Mouse (Mus musculus): ENCODE results near the gene Gtf2h4. TPM values are rescaled to one million over a fixed set of nuclear protein-coding genes. Genes with fewer than 3 reads are reported as not detected.

Gene Gtf2h4
- polyA plus RNA-seq, 1 experiment from 2014 or later = 15.2 TPM

DNA sequence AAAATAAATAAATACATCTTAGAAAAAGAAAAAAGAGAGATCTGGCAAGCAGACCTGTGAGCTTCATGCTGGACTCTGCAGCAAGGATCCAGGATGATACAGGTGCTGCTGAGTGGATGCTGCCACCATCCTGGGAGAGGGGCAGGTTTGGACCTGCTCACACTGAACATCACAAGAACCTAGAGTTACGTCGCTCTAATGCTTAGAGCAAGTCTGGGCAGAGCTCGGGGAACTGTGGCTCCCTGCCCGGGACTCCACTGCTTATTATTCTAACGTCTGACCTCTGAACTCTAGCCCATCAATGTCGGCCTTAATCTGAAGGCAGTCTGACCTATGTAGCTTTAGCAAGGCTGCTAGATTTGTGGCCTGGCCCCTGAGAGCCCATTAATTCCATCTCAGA is 7.1 kb upstream of the Gtf2h4 start:
- TF ChIP-seq CTCF (IDR thresholded peaks at IDR 0.05; ENCODE audit: low read depth) (no peak), EP300 (IDR thresholded peaks at IDR 0.05; ENCODE audit: low read depth) (no peak)
- 45% methylated on average over 6 of the region's 6 CpGs for WGBS (ENCODE audit: insufficient replicate concordance)
- Histone ChIP-seq H3K27me3 (ENCODE audit: insufficient read depth, low read length) (no peaks in the 10 kb centered on the region), H3K9me3 (ENCODE audit: low read length) (no peaks in the 10 kb centered on the region), H3K27ac (ENCODE audit: low read depth) (no peak overlapping the region), H3K4me1 (ENCODE audit: insufficient read depth) (no peaks in the 10 kb centered on the region), H3K36me3 (replicated peaks; ENCODE audit: insufficient read depth, low read length) (no peaks in the 10 kb centered on the region), H3K4me3 (ENCODE audit: low read depth, low read length) (no peak overlapping the region), H3K4me2 (ENCODE audit: low read depth, low read length) (no peak overlapping the region), H3K9ac (replicated peaks) (no peak overlapping the region)
- ATAC-seq = no peak
- DNase-seq = no peak

- 84% methylated on average over 6 of the region's 6 CpGs for WGBS (ENCODE audit: insufficient replicate concordance)
- Histone ChIP-seq H3K27ac (ENCODE audit: low read depth) (no peak overlapping the region), H3K4me3 (ENCODE audit: low read depth, low read length) (no peak overlapping the region), H3K4me1 (ENCODE audit: insufficient read depth) (peaks cover 3% of the 10 kb centered on the region), H3K9ac (replicated peaks) (no peak overlapping the region), H3K36me3 (replicated peaks; ENCODE audit: insufficient read depth, low read length) (0 out of 2 replicates have a peak, but pooled peaks cover 5% of the 10 kb centered on the region), H3K4me2 (ENCODE audit: low read depth, low read length) (no peak overlapping the region), H3K9me3 (ENCODE audit: low read length) (no peaks in the 10 kb centered on the region), H3K27me3 (ENCODE audit: insufficient read depth, low read length) (no peaks in the 10 kb centered on the region)
- no peak for TF ChIP-seq EP300 (IDR thresholded peaks at IDR 0.05; ENCODE audit: low read depth)
- TF ChIP-seq CTCF (IDR thresholded peaks at IDR 0.05; ENCODE audit: low read depth) = no peak
- no peak for ATAC-seq
- DNase-seq = no peak
These were observed 1.0 kb downstream of the Gtf2h4 start for GRCm38 (mm10) chr17:35672527-35672926.

- H3K4me2 ChIP-seq (ENCODE audit: low read depth, low read length) = no peak overlapping the region
- peaks cover 7% of the 10 kb centered on the region for H3K4me1 ChIP-seq (ENCODE audit: insufficient read depth)
- no peaks in the 10 kb centered on the region for H3K27me3 ChIP-seq (ENCODE audit: insufficient read depth, low read length)
- H3K9ac ChIP-seq (replicated peaks) = no peak overlapping the region
- no peak for ATAC-seq
- no peaks in the 10 kb centered on the region for H3K9me3 ChIP-seq (ENCODE audit: low read length)
- 84% methylated on average over 6 of the region's 6 CpGs for WGBS (ENCODE audit: insufficient replicate concordance)
- TF ChIP-seq EP300 (IDR thresholded peaks at IDR 0.05; ENCODE audit: low read depth) = no peak
- DNase-seq = no peak
- no peak overlapping the region for H3K27ac ChIP-seq (ENCODE audit: low read depth)
- H3K36me3 ChIP-seq (replicated peaks; ENCODE audit: insufficient read depth, low read length) = 0 out of 2 replicates have a peak, but pooled peaks cover 5% of the 10 kb centered on the region
- no peak overlapping the region for H3K4me3 ChIP-seq (ENCODE audit: low read depth, low read length)
These were observed 1.7 kb downstream of the Gtf2h4 start for GRCm38 (mm10) chr17:35671846-35672245.

DNA sequence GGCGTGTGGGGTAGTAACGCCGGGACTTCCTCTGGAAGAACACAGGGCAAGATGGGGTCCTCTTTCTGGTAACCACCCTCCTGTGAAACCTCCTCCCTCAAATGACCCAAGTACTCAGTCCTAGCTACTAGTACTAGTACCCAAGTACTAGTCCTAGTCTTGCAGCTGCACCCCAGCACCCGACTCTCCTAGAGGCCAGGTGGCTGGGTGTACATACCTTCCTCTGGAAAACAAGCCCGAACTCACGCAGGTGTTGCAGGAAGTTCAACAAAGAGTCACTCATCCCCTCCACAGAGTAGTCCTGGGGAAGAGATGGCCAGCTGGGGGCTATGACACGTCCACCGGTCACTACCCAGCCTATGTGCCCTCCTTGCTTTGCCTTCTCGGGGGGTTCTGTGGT is 3.8 kb downstream of the Gtf2h4 start:
- no peaks in the 10 kb centered on the region for H3K27me3 ChIP-seq (ENCODE audit: insufficient read depth, low read length)
- no peak overlapping the region for H3K27ac ChIP-seq (ENCODE audit: low read depth)
- peaks cover 10% of the 10 kb centered on the region for H3K4me1 ChIP-seq (ENCODE audit: insufficient read depth)
- H3K4me2 ChIP-seq (ENCODE audit: low read depth, low read length) = no peak overlapping the region
- no peak overlapping the region for H3K9ac ChIP-seq (replicated peaks)
- no peak for DNase-seq
- TF ChIP-seq CTCF (IDR thresholded peaks at IDR 0.05; ENCODE audit: low read depth) (no peak), EP300 (IDR thresholded peaks at IDR 0.05; ENCODE audit: low read depth) (no peak)
- no peak for ATAC-seq
- 86% methylated on average over 9 of the region's 9 CpGs for WGBS (ENCODE audit: insufficient replicate concordance)
- H3K4me3 ChIP-seq (ENCODE audit: low read depth, low read length) = no peak overlapping the region
- 0 out of 2 replicates have a peak, but pooled peaks cover 5% of the 10 kb centered on the region for H3K36me3 ChIP-seq (replicated peaks; ENCODE audit: insufficient read depth, low read length)
- H3K9me3 ChIP-seq (ENCODE audit: low read length) = no peaks in the 10 kb centered on the region

DNA sequence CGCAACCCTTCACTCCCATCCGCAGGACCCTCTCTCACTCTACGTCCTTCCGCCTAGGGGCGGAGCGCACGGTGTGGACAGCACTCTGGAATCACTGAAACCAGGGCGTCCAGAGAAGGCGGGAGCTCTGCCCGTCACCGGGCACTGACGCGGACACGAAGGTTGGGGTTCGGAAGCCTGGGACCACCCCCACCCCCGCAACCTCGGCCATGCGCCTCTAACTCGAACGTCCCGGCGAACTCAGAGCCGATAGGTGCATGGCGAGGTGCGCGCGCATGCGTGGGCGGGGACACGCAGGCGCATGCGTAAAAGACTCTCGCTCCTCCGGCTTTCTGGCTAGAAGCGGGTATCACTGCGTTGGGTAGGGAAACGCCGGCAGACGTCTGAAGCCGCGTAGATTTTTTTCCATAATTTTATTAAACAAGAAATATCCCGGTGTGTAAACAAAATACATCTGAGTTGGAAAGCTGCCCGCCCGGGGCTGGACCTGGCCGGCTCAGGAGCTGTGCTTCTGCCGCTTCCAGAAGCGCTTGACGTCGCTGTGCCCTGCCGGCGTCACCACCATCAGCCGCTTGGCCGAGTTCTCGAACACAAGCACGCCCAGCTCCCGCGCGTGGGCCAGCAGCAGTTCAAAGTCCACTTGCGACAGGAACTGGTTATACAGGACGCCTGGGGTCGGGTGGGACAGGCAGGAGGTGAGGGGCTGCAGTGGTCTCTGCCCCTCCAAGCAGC is 6.0 kb downstream of the Gtf2h4 start, which contains the start of gene Vars2:
TSS of gene Vars2 (minus strand) at position 259 of the 732 bp plus-strand sequence.
- H3K4me2 ChIP-seq (ENCODE audit: low read depth, low read length) = peak within 1 kb of the TSS; percentile 94
- peaks cover 11% of the 10 kb centered on the region; the same call in 1 of the 2 replicates for H3K36me3 ChIP-seq (replicated peaks; ENCODE audit: insufficient read depth, low read length)
- no peaks in the 10 kb centered on the region for H3K9me3 ChIP-seq (ENCODE audit: low read length)
- TF ChIP-seq EP300 (IDR thresholded peaks at IDR 0.05; ENCODE audit: low read depth) (no peak), CTCF (IDR thresholded peaks at IDR 0.05; ENCODE audit: low read depth) (no peak)
- WGBS (ENCODE audit: insufficient replicate concordance) = under 1% methylated on average over 61 of the region's 61 CpGs
- peak within 1 kb of the TSS; percentile 76 for H3K9ac ChIP-seq (replicated peaks)
- peak; percentile 97 for DNase-seq
- peak within 1 kb of the TSS; percentile 78 for H3K4me3 ChIP-seq (ENCODE audit: low read depth, low read length)
- peak within 1 kb of the TSS; percentile 41 for H3K27ac ChIP-seq (ENCODE audit: low read depth)
- peaks cover 8% of the 10 kb centered on the region; the same call in 1 of the 2 replicates for H3K4me1 ChIP-seq (ENCODE audit: insufficient read depth)
- H3K27me3 ChIP-seq (ENCODE audit: insufficient read depth, low read length) = no peaks in the 10 kb centered on the region
- ATAC-seq = peak; percentile 90

DNA sequence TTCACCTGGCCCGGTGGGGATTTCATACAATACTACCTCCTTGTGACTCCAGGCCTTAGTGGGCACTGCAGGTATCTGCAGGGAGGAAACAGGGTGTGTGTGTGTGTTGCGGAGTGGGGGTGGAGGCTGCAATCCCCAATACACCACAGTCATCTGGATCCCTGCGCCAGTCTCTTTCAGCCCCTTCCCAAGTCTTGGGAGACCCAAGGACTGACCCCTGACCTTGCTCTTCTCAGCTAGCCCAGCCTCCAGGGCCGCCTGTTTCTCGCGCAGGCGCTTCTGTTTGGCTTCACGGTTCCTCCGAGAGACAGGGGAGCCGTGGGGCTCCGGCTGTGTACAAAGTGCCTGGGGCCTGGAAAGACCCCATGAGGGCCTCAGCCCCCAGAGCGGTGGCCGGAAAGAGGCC is 6.7 kb downstream of the Gtf2h4 start:
- DNase-seq = peak; percentile 28
- 4% methylated on average over 13 of the region's 13 CpGs for WGBS (ENCODE audit: insufficient replicate concordance)
- H3K27ac ChIP-seq (ENCODE audit: low read depth) = peak overlapping the region; percentile 41

More for the DNA sequence above, 6.7 kb downstream of the Gtf2h4 start:
- Histone ChIP-seq H3K9ac (replicated peaks) (peak overlapping the region; percentile 76), H3K9me3 (ENCODE audit: low read length) (no peaks in the 10 kb centered on the region), H3K27me3 (ENCODE audit: insufficient read depth, low read length) (no peaks in the 10 kb centered on the region), H3K36me3 (replicated peaks; ENCODE audit: insufficient read depth, low read length) (peaks cover 12% of the 10 kb centered on the region), H3K4me1 (ENCODE audit: insufficient read depth) (peaks cover 8% of the 10 kb centered on the region; the same call in 1 of the 2 replicates), H3K4me2 (ENCODE audit: low read depth, low read length) (peak overlapping the region; percentile 94), H3K4me3 (ENCODE audit: low read depth, low read length) (peak overlapping the region; percentile 78)
- TF ChIP-seq CTCF (IDR thresholded peaks at IDR 0.05; ENCODE audit: low read depth) (no peak), EP300 (IDR thresholded peaks at IDR 0.05; ENCODE audit: low read depth) (no peak)
- ATAC-seq = peak; percentile 20
